Mouse (Mus musculus): ENCODE results near the gene Pla2g2c. TPM values are rescaled to one million over a fixed set of nuclear protein-coding genes. Genes with fewer than 3 reads are reported as not detected.

Gene Pla2g2c
- polyA plus RNA-seq (2015; fragmentation: Nextera tagmentation; extraction: Ambion mirVana): 0.43 and 0.53 TPM in 2 replicates

GRCm38 (mm10) chr4:138724354-138725126 is at the start of gene Pla2g2c:
Pla2g2c (plus strand) TSS chr4:138724792.
- 29% methylated on average over 18 of the region's 18 CpGs for WGBS
- Histone ChIP-seq H3K36me3 (ENCODE audit: insufficient read depth, low read length) (no peaks in the 10 kb centered on the region), H3K4me1 (ENCODE audit: insufficient read depth, low read depth, low read length) (peaks cover 11% of the 10 kb centered on the region; the same call in 1 of the 2 replicates), H3K9me3 (ENCODE audit: low read length) (no peaks in the 10 kb centered on the region), H3K27ac (ENCODE audit: low read length) (peak within 1 kb of the TSS; percentile 35), H3K9ac (replicated peaks; ENCODE audit: low read depth) (0 out of 2 replicates have a peak within 1 kb of the TSS, but pooled peaks have one; percentile 13), H3K4me3 (ENCODE audit: low read depth, low read length) (peak within 1 kb of the TSS; percentile 2; the same call in 1 of the 2 replicates), H3K4me2 (replicated peaks; ENCODE audit: low read depth, low read length) (peak within 1 kb of the TSS; percentile 46), H3K27me3 (replicated peaks; ENCODE audit: insufficient read depth, low read length) (no peaks in the 10 kb centered on the region)
- peak; percentile 28 for ATAC-seq
- no peak for DNase-seq (ENCODE audit: low spot score)
- TF ChIP-seq CTCF (IDR thresholded peaks at IDR 0.05): no peak
- no peak for TF ChIP-seq EP300 (IDR thresholded peaks at IDR 0.05)

- DNase-seq (ENCODE audit: low spot score) (peak; percentile 44), ATAC-seq (no peak)
- Histone ChIP-seq H3K4me3 (ENCODE audit: low read depth, low read length) (no peak overlapping the region), H3K36me3 (ENCODE audit: insufficient read depth, low read length) (no peaks in the 10 kb centered on the region), H3K4me2 (replicated peaks; ENCODE audit: low read depth, low read length) (no peak overlapping the region), H3K4me1 (ENCODE audit: insufficient read depth, low read depth, low read length) (no peaks in the 10 kb centered on the region), H3K9me3 (ENCODE audit: low read length) (no peaks in the 10 kb centered on the region), H3K27me3 (replicated peaks; ENCODE audit: insufficient read depth, low read length) (no peaks in the 10 kb centered on the region), H3K27ac (ENCODE audit: low read length) (no peak overlapping the region), H3K9ac (replicated peaks; ENCODE audit: low read depth) (no peak overlapping the region)
- TF ChIP-seq EP300 (IDR thresholded peaks at IDR 0.05) (no peak), CTCF (IDR thresholded peaks at IDR 0.05) (no peak)
- whole genome bisulfite sequencing: 9% methylated on average over 16 of the region's 16 CpGs
Measured at GRCm38 (mm10) chr4:138676480-138676879, 48.1 kb upstream of the Pla2g2c start.

- no peak for DNase-seq (ENCODE audit: low spot score)
- no peak for ATAC-seq
- Histone ChIP-seq H3K27ac (ENCODE audit: low read length) (no peak overlapping the region), H3K4me3 (ENCODE audit: low read depth, low read length) (no peak overlapping the region), H3K9me3 (ENCODE audit: low read length) (no peaks in the 10 kb centered on the region), H3K9ac (replicated peaks; ENCODE audit: low read depth) (no peak overlapping the region), H3K4me1 (ENCODE audit: insufficient read depth, low read depth, low read length) (no peaks in the 10 kb centered on the region), H3K27me3 (replicated peaks; ENCODE audit: insufficient read depth, low read length) (no peaks in the 10 kb centered on the region), H3K36me3 (ENCODE audit: insufficient read depth, low read length) (no peaks in the 10 kb centered on the region), H3K4me2 (replicated peaks; ENCODE audit: low read depth, low read length) (no peak overlapping the region)
- TF ChIP-seq CTCF (IDR thresholded peaks at IDR 0.05) (no peak), EP300 (IDR thresholded peaks at IDR 0.05) (no peak)
- WGBS: 17% methylated on average over 16 of the region's 16 CpGs
Measured at GRCm38 (mm10) chr4:138677579-138677978, 47.0 kb upstream of the Pla2g2c start.

GRCm38 (mm10) chr4:138680124-138680523 is 44.5 kb upstream of the Pla2g2c start:
- H3K27me3 ChIP-seq (replicated peaks; ENCODE audit: insufficient read depth, low read length): no peaks in the 10 kb centered on the region
- no peak overlapping the region for H3K27ac ChIP-seq (ENCODE audit: low read length)
- H3K9me3 ChIP-seq (ENCODE audit: low read length): no peaks in the 10 kb centered on the region
- H3K4me3 ChIP-seq (ENCODE audit: low read depth, low read length): no peak overlapping the region
- no peaks in the 10 kb centered on the region for H3K4me1 ChIP-seq (ENCODE audit: insufficient read depth, low read depth, low read length)
- TF ChIP-seq CTCF (IDR thresholded peaks at IDR 0.05): no peak
- no peak for TF ChIP-seq EP300 (IDR thresholded peaks at IDR 0.05)
- H3K36me3 ChIP-seq (ENCODE audit: insufficient read depth, low read length): no peaks in the 10 kb centered on the region
- no peak overlapping the region for H3K4me2 ChIP-seq (replicated peaks; ENCODE audit: low read depth, low read length)
- H3K9ac ChIP-seq (replicated peaks; ENCODE audit: low read depth): no peak overlapping the region
- DNase-seq (ENCODE audit: low spot score): no peak
- 69% methylated on average over 4 of the region's 4 CpGs for WGBS
- ATAC-seq: no peak

- DNase-seq (ENCODE audit: low spot score): no peak
- Histone ChIP-seq H3K27ac (ENCODE audit: low read length) (no peak overlapping the region), H3K4me3 (ENCODE audit: low read depth, low read length) (no peak overlapping the region), H3K36me3 (ENCODE audit: insufficient read depth, low read length) (no peaks in the 10 kb centered on the region), H3K27me3 (replicated peaks; ENCODE audit: insufficient read depth, low read length) (no peaks in the 10 kb centered on the region), H3K4me2 (replicated peaks; ENCODE audit: low read depth, low read length) (no peak overlapping the region), H3K9ac (replicated peaks; ENCODE audit: low read depth) (no peak overlapping the region), H3K9me3 (ENCODE audit: low read length) (no peaks in the 10 kb centered on the region), H3K4me1 (ENCODE audit: insufficient read depth, low read depth, low read length) (no peaks in the 10 kb centered on the region)
- no peak for ATAC-seq
- 54% methylated on average over 2 of the region's 2 CpGs for WGBS
- TF ChIP-seq CTCF (IDR thresholded peaks at IDR 0.05) (no peak), EP300 (IDR thresholded peaks at IDR 0.05) (no peak)
Measured at GRCm38 (mm10) chr4:138682760-138683159, 41.8 kb upstream of the Pla2g2c start.

- Histone ChIP-seq H3K4me3 (ENCODE audit: low read depth, low read length) (no peak overlapping the region), H3K36me3 (ENCODE audit: insufficient read depth, low read length) (no peaks in the 10 kb centered on the region), H3K4me1 (ENCODE audit: insufficient read depth, low read depth, low read length) (no peaks in the 10 kb centered on the region), H3K9me3 (ENCODE audit: low read length) (no peaks in the 10 kb centered on the region), H3K27me3 (replicated peaks; ENCODE audit: insufficient read depth, low read length) (no peaks in the 10 kb centered on the region; the same call in 1 of the 2 replicates), H3K4me2 (replicated peaks; ENCODE audit: low read depth, low read length) (no peak overlapping the region), H3K27ac (ENCODE audit: low read length) (no peak overlapping the region), H3K9ac (replicated peaks; ENCODE audit: low read depth) (no peak overlapping the region)
- DNase-seq (ENCODE audit: low spot score): no peak
- ATAC-seq: no peak
- WGBS: 78% methylated on average over 6 of the region's 6 CpGs
- TF ChIP-seq EP300 (IDR thresholded peaks at IDR 0.05) (no peak), CTCF (IDR thresholded peaks at IDR 0.05) (no peak)
Measured at GRCm38 (mm10) chr4:138685813-138686212, 38.8 kb upstream of the Pla2g2c start.

Measured in lung, postnatal 0 days (tissue).